Mouse (Mus musculus) brown adipose tissue, adult 24 weeks (tissue): ENCODE data around the gene Nr1h2. TPM values are rescaled to one million over a fixed set of nuclear protein-coding genes. Genes with fewer than 3 reads are reported as not detected.

Experiments
- H3K27ac ChIP-seq: fragments of 200-500 bp; replicated peaks from 2 replicates; pipeline ENCODE4 v1.5.1; 2012; ENCODE audit warnings: low read depth, mild to moderate bottlenecking, low read length
- H3K4me1 ChIP-seq: fragments of 200-500 bp; 2 replicates; pipeline ENCODE4 v1.6.1; 2012; ENCODE audit warnings: low read length, mixed read lengths; ENCODE audit not compliant: control insufficient read depth, insufficient read depth, insufficient read length
- H3K4me3 ChIP-seq: fragments of 200-500 bp; 2 replicates; pipeline ENCODE4 v1.5.1; 2012; ENCODE audit warnings: low read depth, mild to moderate bottlenecking, low read length, moderate library complexity; ENCODE audit not compliant: insufficient read depth
- polyA plus RNA-seq: library from polyadenylated mRNA; stranded (reverse); fragments of >200 nt; gene quantifications from 2 replicates; pipeline ENCODE4 v1.2.4, GENCODE M21; 2012; ENCODE audit not compliant: missing spikeins, insufficient read depth, insufficient read length

Gene Nr1h2
- 49.1 and 54.3 TPM in 2 replicates for polyA plus RNA-seq

DNA sequence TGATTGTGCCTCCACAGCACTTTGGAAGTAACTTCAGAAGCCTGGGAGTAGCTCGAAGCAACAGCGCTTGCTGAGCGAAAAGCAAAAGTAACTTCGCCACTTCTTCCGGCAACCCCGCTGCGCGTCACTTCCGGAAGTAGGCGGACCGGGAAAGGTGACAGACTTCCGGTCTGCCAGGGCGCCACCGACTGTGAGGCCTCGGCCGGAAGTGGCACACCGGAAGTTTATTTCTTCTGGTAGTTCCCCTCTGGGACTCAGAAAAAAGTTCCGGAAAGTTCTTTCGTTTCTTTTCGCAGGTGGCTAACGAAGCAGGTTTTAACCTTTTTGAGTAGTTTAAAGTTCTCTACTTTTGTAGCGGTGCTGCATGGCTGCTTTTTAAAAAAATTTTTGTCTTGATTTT is at the start of gene Nr1h2:
Gene Nr1h2 (minus strand): TSS at position 126 of the 400 bp plus-strand sequence.
- 0 out of 2 replicates have a peak, but pooled peaks cover 3% of the 10 kb centered on the region for H3K4me1 ChIP-seq
- peak within 1 kb of the TSS; percentile 99 for H3K4me3 ChIP-seq
- H3K27ac ChIP-seq = peak within 1 kb of the TSS; percentile 95

DNA sequence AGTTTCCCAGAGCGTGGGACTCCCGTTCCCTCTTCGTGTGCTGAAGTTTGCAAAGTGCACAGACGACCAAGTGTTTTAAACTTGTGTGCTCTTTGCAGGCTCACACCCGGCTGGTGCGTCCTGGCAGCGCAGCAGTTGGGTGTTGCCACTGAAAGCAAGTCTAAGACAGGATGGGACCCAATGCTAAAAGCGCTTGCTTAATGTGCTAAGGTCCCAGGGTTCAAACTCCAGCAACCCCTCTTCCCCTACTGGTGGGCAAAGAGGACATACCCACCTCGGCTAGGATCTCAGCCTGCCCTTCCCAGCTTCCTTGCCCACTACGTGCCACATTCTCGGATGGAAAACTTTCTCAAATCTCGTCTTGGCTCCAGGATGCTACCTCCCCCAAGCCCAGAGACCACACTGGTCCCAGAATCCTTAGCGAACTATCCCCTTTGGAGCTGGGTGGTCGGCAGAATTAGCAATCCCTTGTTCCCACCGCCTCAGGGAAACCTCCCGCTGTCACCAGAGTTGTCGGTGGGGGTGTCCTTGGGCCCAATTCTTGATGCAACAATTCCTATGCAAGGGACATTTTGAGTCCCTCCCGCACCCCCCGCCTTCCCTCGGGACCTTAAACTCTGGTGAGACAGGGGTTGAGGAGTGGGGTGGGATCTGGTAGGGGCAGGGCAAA is 49.6 kb upstream of the Nr1h2 start:
- Histone ChIP-seq H3K4me1 (no peaks in the 10 kb centered on the region), H3K27ac (no peak overlapping the region), H3K4me3 (no peak overlapping the region)

- Histone ChIP-seq H3K27ac (no peak overlapping the region), H3K4me1 (no peaks in the 10 kb centered on the region), H3K4me3 (no peak overlapping the region)
These were observed 48.7 kb upstream of the Nr1h2 start for GRCm38 (mm10) chr7:44602443-44602842.

- no peak overlapping the region for H3K27ac ChIP-seq
- no peak overlapping the region for H3K4me3 ChIP-seq
- no peaks in the 10 kb centered on the region for H3K4me1 ChIP-seq
These were observed 47.9 kb upstream of the Nr1h2 start for GRCm38 (mm10) chr7:44601646-44602045.

- no peaks in the 10 kb centered on the region for H3K4me1 ChIP-seq
- H3K4me3 ChIP-seq = no peak overlapping the region
These were observed 47.0 kb upstream of the Nr1h2 start for GRCm38 (mm10) chr7:44600691-44601262.

DNA sequence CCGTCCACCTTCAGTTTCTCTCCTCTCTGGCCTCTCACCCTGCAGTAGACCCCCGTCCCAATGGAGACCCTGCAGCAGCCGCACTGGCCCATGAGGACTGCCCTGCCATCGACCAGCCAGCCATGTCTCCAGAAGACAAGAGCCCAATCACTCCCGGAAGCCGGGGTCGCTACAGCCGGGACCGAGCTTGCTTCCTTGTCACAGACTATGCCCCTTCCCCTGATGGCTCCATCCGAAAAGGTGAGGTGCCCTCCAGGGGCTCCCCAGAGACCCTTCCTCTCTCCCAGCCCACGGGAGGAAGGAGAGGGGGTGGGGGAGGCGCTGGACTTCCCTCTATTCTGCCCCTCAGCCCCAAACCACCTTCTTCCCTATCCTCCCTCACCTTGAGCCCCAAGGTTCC is 44.6 kb upstream of the Nr1h2 start:
- Histone ChIP-seq H3K27ac (no peak overlapping the region), H3K4me3 (no peak overlapping the region)

More at GRCm38 (mm10) chr7:44600691-44601262, 47.0 kb upstream of the Nr1h2 start:
- H3K27ac ChIP-seq = no peak overlapping the region

GRCm38 (mm10) chr7:44597666-44598065 is 43.9 kb upstream of the Nr1h2 start:
- Histone ChIP-seq H3K4me1 (no peaks in the 10 kb centered on the region), H3K27ac (no peak overlapping the region), H3K4me3 (no peak overlapping the region)

More for the DNA sequence above, 44.6 kb upstream of the Nr1h2 start:
- no peaks in the 10 kb centered on the region for H3K4me1 ChIP-seq

GRCm38 (mm10) chr7:44596996-44597538 is 43.3 kb upstream of the Nr1h2 start:
- no peaks in the 10 kb centered on the region for H3K4me1 ChIP-seq
- H3K4me3 ChIP-seq = no peak overlapping the region
- H3K27ac ChIP-seq = no peak overlapping the region

DNA sequence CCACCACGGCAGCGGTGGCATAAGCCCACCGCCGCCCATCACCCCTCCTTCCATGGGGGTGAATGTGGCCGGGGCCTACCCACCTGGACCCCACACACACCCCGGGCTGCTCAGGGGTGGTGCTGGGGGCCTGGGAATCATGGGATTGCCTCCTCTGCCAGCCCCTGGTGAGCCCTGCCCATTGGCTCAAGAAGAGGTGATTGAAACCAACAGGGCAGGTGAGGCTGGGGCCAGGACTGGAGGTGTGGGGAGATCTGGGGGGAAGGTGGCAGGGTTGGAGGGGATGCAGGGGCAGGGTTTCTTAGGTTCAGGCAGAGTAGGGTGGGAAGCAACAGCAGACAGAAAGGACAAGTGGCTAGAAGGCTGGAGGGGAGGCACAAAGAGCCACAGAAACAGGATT is 42.3 kb upstream of the Nr1h2 start:
- H3K27ac ChIP-seq = no peak overlapping the region
- H3K4me1 ChIP-seq = peaks cover 2% of the 10 kb centered on the region
- H3K4me3 ChIP-seq = no peak overlapping the region

DNA sequence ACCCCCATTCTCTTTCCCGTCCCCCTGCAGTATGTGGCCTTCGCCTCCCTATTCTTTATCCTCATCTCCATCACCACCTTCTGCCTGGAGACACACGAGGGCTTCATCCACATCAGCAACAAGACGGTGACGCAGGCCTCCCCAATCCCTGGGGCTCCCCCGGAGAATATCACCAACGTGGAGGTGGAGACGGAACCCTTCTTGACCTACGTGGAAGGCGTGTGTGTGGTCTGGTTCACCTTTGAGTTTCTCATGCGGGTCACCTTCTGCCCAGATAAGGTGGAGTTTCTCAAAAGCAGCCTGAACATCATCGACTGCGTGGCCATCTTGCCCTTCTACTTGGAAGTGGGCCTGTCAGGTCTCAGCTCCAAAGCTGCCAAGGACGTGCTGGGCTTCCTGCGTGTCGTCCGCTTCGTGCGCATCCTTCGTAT is 41.4 kb upstream of the Nr1h2 start:
- Histone ChIP-seq H3K27ac (no peak overlapping the region), H3K4me3 (no peak overlapping the region)

DNA sequence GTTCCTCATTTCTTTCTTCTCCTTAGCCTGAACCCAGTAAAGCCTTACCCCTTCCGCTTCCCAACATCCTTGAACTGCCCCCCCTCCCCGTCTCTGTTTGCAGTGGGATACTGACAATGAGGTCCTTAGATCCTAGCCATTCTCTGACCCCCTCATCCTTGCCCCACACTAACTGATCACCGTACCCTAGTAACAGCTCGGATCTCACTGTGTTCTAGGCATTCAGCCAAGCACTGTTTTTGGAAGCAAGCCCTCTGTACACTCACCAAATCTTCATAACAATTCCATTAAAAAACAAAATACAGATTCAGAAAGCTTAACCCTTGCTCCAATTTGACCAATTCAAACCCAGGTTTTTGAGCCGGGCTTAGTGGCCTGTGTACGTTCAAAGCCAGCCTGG is 40.5 kb upstream of the Nr1h2 start:
- Histone ChIP-seq H3K27ac (no peak overlapping the region), H3K4me3 (no peak overlapping the region), H3K4me1 (peaks cover 2% of the 10 kb centered on the region)

More for the DNA sequence above, 41.4 kb upstream of the Nr1h2 start:
- peaks cover 2% of the 10 kb centered on the region for H3K4me1 ChIP-seq

GRCm38 (mm10) chr7:44593775-44594174 is 40.0 kb upstream of the Nr1h2 start:
- Histone ChIP-seq H3K4me1 (peaks cover 2% of the 10 kb centered on the region), H3K27ac (no peak overlapping the region), H3K4me3 (no peak overlapping the region)

DNA sequence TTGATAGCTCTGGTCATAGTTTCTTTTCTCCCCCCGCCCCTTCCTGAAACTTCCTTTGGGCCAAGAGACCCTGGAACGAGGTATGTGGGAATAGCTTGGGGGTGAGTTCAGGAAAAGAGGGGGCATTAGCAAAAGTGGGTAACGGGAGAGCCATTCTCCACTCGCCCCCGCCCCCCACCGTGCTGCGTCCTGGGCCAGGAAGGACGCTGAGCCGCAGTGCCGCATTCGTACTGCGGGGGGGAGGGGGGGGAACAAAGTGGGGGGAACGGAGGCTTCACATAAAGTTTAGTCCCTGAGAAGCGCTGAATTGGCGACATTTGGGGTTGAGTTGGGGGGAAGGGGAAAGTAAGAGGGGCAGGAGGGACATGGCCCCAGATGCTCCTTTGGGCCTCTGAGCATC is 39.3 kb upstream of the Nr1h2 start:
- Histone ChIP-seq H3K27ac (no peak overlapping the region), H3K4me3 (no peak overlapping the region), H3K4me1 (peaks cover 2% of the 10 kb centered on the region)

- Histone ChIP-seq H3K4me1 (peaks cover 2% of the 10 kb centered on the region), H3K4me3 (peak overlapping the region; percentile 29), H3K27ac (no peak overlapping the region)
These were observed 37.8 kb upstream of the Nr1h2 start for GRCm38 (mm10) chr7:44591348-44592116.
